ENCODE assay signal across 11 mouse cellular contexts in the genomic region with DNA sequence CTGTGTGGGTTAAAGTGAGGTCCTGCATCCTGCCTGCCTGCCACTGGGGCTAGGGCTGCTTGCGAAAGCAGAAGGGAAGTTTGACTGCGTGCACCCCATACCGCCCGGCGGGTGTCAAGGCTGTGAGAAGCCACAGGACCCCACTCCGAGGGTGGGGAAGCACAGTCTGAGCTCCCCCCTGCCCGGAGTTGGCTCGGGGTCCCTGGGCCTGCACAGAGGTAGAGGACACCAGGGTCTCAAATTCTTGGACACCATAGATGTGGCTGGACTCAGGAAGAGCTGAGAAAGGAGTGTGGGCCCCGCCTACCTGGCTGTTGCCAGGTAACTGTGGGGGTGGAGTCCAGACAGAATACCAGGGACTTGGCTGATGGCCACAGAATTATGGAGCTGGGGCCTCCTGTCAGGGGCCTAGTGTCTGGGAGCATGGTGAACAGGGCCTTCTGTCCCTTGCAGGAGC.
DNase-seq lines count a peak whose midpoint lies in the region; ATAC-seq and TF ChIP-seq lines count a peak whose summit lies in the region.
"Had no signal": no experiment of that assay in that cellular context is flagged by ENCODE, and none has a peak within 500 bp of the region (broad histone marks: within the 10 kb centered on the region; RNA-seq: fewer than 3 reads in every experiment).

No protein-coding gene starts in this region.

- no peak overlapping the region for H3K27ac ChIP-seq in heart, postnatal 0 days (ENCODE audit: low read depth)
- no peak overlapping the region for H3K27ac ChIP-seq in lung, embryonic 16.5 days (ENCODE audit: low read length)
- H3K27ac ChIP-seq in embryonic facial prominence, embryonic 12.5 days: no peak overlapping the region
- H3K27ac ChIP-seq in midbrain, embryonic 16.5 days (ENCODE audit: low read length): no peak overlapping the region
- H3K27ac ChIP-seq: forebrain, embryonic 12.5 days had no signal

- no peaks in the 10 kb centered on the region for H3K9me3 ChIP-seq in heart, postnatal 0 days (replicated peaks; ENCODE audit: control insufficient read depth, low read length)
- no peaks in the 10 kb centered on the region for H3K9me3 ChIP-seq in lung, embryonic 16.5 days (ENCODE audit: control insufficient read depth, low read length)
- no peaks in the 10 kb centered on the region for H3K9me3 ChIP-seq in embryonic facial prominence, embryonic 12.5 days
- no peaks in the 10 kb centered on the region for H3K9me3 ChIP-seq in midbrain, embryonic 16.5 days (replicated peaks; ENCODE audit: control insufficient read depth, low read length, poor library complexity, severe bottlenecking)
- H3K9me3 ChIP-seq: forebrain, embryonic 12.5 days had no signal

- H3K36me3 ChIP-seq in heart, postnatal 0 days (replicated peaks; ENCODE audit: control insufficient read depth, insufficient read depth, low read length): no peaks in the 10 kb centered on the region
- no peaks in the 10 kb centered on the region for H3K36me3 ChIP-seq in lung, embryonic 16.5 days (ENCODE audit: control insufficient read depth, insufficient read depth, low read length)
- no peaks in the 10 kb centered on the region for H3K36me3 ChIP-seq in embryonic facial prominence, embryonic 12.5 days
- H3K36me3 ChIP-seq in midbrain, embryonic 16.5 days (ENCODE audit: control insufficient read depth, insufficient read depth, low read length): no peaks in the 10 kb centered on the region
- H3K36me3 ChIP-seq: forebrain, embryonic 12.5 days had no signal

- WGBS in heart, postnatal 0 days: 38% methylated on average over 9 of the region's 9 CpGs
- WGBS in lung, embryonic 16.5 days: 28% methylated on average over 9 of the region's 9 CpGs
- WGBS in embryonic facial prominence, embryonic 12.5 days: 33% methylated on average over 9 of the region's 9 CpGs
- WGBS in midbrain, embryonic 16.5 days: 51% methylated on average over 9 of the region's 9 CpGs

- intact Hi-C loops in heart, postnatal 25 days (cut with DNase I): no loop called here

- TF ChIP-seq CTCF in heart, postnatal 0 days (IDR thresholded peaks at IDR 0.05; ENCODE audit: low read depth): no peak

- H3K4me3 ChIP-seq in heart, postnatal 0 days (ENCODE audit: low read depth, low read length): no peak overlapping the region
- no peak overlapping the region for H3K4me3 ChIP-seq in lung, embryonic 16.5 days (ENCODE audit: low read length)
- no peak overlapping the region for H3K4me3 ChIP-seq in embryonic facial prominence, embryonic 12.5 days
- no peak overlapping the region for H3K4me3 ChIP-seq in midbrain, embryonic 16.5 days (ENCODE audit: low read depth, low read length)
- H3K4me3 ChIP-seq: forebrain, embryonic 12.5 days had no signal

- no peaks in the 10 kb centered on the region for H3K27me3 ChIP-seq in heart, postnatal 0 days (ENCODE audit: control insufficient read depth, insufficient read depth, low read length)
- no peaks in the 10 kb centered on the region for H3K27me3 ChIP-seq in lung, embryonic 16.5 days (ENCODE audit: control insufficient read depth, insufficient read depth, low read depth, low read length)
- no peaks in the 10 kb centered on the region for H3K27me3 ChIP-seq in embryonic facial prominence, embryonic 12.5 days
- H3K27me3 ChIP-seq in midbrain, embryonic 16.5 days (ENCODE audit: control insufficient read depth, insufficient read depth, low read depth, low read length): no peaks in the 10 kb centered on the region
- H3K27me3 ChIP-seq: forebrain, embryonic 12.5 days had no signal

- no peak overlapping the region for H3K9ac ChIP-seq in heart, postnatal 0 days (replicated peaks; ENCODE audit: low read depth, low read length)
- H3K9ac ChIP-seq in lung, embryonic 16.5 days (ENCODE audit: low read length): no peak overlapping the region
- H3K9ac ChIP-seq in embryonic facial prominence, embryonic 12.5 days: no peak overlapping the region
- H3K9ac ChIP-seq in midbrain, embryonic 16.5 days (ENCODE audit: low read depth, low read length): no peak overlapping the region
- H3K9ac ChIP-seq: forebrain, embryonic 12.5 days had no signal

- ATAC-seq in heart, postnatal 0 days (ENCODE audit: insufficient read depth, low read depth): 0 out of 2 replicates have a peak, but pooled peaks have one; percentile 11
- ATAC-seq in lung, embryonic 16.5 days (ENCODE audit: low read depth): peak; percentile 56
- ATAC-seq in embryonic facial prominence, embryonic 12.5 days (ENCODE audit: insufficient number of reproducible peaks, insufficient read depth, low FRiP score, low TSS enrichment): peak; percentile 79
- ATAC-seq in midbrain, embryonic 16.5 days: peak; percentile 48; the same call in 1 of the 2 replicates

- no peak for DNase-seq in heart, postnatal 0 days (ENCODE audit: low spot score)
- no peak for DNase-seq in heart, postnatal 25 days (ENCODE audit: low spot score)
- DNase-seq in lung, postnatal 36 days: no peak
- no peak for DNase-seq in thymus, postnatal 14 days
- no peak for DNase-seq in lung, adult 18-20 months
- DNase-seq: cerebellum, adult 8-10 months; layer of hippocampus, adult 9-11 months had no signal

- 0 out of 2 replicates have a peak, but pooled peaks cover 3% of the 10 kb centered on the region for H3K4me1 ChIP-seq in heart, postnatal 0 days (ENCODE audit: control insufficient read depth, insufficient read depth)
- H3K4me1 ChIP-seq in lung, embryonic 16.5 days (replicated peaks; ENCODE audit: control insufficient read depth, insufficient read depth, low read length): no peaks in the 10 kb centered on the region
- H3K4me1 ChIP-seq in embryonic facial prominence, embryonic 12.5 days: peaks cover 5% of the 10 kb centered on the region; the same call in 1 of the 2 replicates
- H3K4me1 ChIP-seq in midbrain, embryonic 16.5 days (ENCODE audit: control insufficient read depth, insufficient read depth, low read length): no peaks in the 10 kb centered on the region

- H3K4me2 ChIP-seq in heart, postnatal 0 days (ENCODE audit: low read depth, low read length): no peak overlapping the region
- H3K4me2 ChIP-seq in lung, embryonic 16.5 days (ENCODE audit: low read depth, low read length): no peak overlapping the region
- H3K4me2 ChIP-seq in embryonic facial prominence, embryonic 12.5 days (replicated peaks): peak overlapping the region; percentile 21; the same call in 1 of the 2 replicates
- no peak overlapping the region for H3K4me2 ChIP-seq in midbrain, embryonic 16.5 days (ENCODE audit: low read length)
- H3K4me2 ChIP-seq: forebrain, embryonic 12.5 days had no signal

- TF ChIP-seq EP300 in heart, postnatal 0 days (IDR thresholded peaks at IDR 0.05; ENCODE audit: low read depth): no peak

Comparison
In these comparisons a context has a peak if more than half of its experiments do, and no peak if none do; other contexts are left out.
1. ATAC-seq: peak in every context shown above with its lines; median percentile 79 in embryonic facial prominence, embryonic 12.5 days; 56 in lung, embryonic 16.5 days; 48 in midbrain, embryonic 16.5 days; 11 in heart, postnatal 0 days.